Mouse (Mus musculus) heart, postnatal 0 days (tissue): ENCODE data around the gene Cct5. TPM values are rescaled to one million over a fixed set of nuclear protein-coding genes. Genes with fewer than 3 reads are reported as not detected.

Source experiments
- ATAC-seq: fragments of 200-750 bp; cut with Nextera tagmentation; 2 replicates; pipeline ENCODE4 v1.8.0; 2017; ENCODE audit warnings: low read depth, moderate number of reproducible peaks, moderate library complexity; ENCODE audit not compliant: insufficient read depth
- DNase-seq: peaks from one replicate; pipeline ENCODE4 v3.0.0-alpha.2; 2016; ENCODE audit warnings: low spot score
- H3K27ac ChIP-seq: fragments of 300-500 bp; sonication (generic); 2 replicates; pipeline ENCODE4 v1.5.1; 2014; ENCODE audit warnings: low read depth, mild to moderate bottlenecking
- H3K27me3 ChIP-seq: fragments of 300-500 bp; sonication (generic); 2 replicates; pipeline ENCODE4 v1.6.1; 2014; ENCODE audit warnings: low read length, mixed read lengths; ENCODE audit not compliant: control insufficient read depth, insufficient read depth
- H3K36me3 ChIP-seq: fragments of 300-500 bp; sonication (generic); replicated peaks from 2 replicates; pipeline ENCODE4 v1.6.1; 2014; ENCODE audit warnings: low read length, mixed read lengths; ENCODE audit not compliant: control insufficient read depth, insufficient read depth
- H3K4me1 ChIP-seq: fragments of 300-500 bp; sonication (generic); 2 replicates; pipeline ENCODE4 v1.6.1; 2014; ENCODE audit warnings: antibody characterized with exemption; ENCODE audit not compliant: control insufficient read depth, insufficient read depth
- H3K4me2 ChIP-seq: fragments of 300-500 bp; sonication (generic); 2 replicates; pipeline ENCODE4 v1.6.1; 2014; ENCODE audit warnings: low read depth, mild to moderate bottlenecking, low read length, moderate library complexity
- H3K4me3 ChIP-seq: fragments of 300-500 bp; sonication (generic); 2 replicates; pipeline ENCODE4 v1.5.1; 2014; ENCODE audit warnings: low read depth, low read length
- H3K9ac ChIP-seq: fragments of 300-500 bp; sonication (generic); replicated peaks from 2 replicates; pipeline ENCODE4 v1.6.1; 2014; ENCODE audit warnings: low read depth, low read length, mixed read lengths
- H3K9me3 ChIP-seq: fragments of 300-500 bp; sonication (generic); replicated peaks from 2 replicates; pipeline ENCODE4 v1.6.1; 2016; ENCODE audit warnings: low read length; ENCODE audit not compliant: control insufficient read depth
- CTCF ChIP-seq: IDR thresholded peaks from 2 replicates; pipeline ENCODE4 v1.5.1; 2016; ENCODE audit warnings: antibody characterized with exemption, control low read depth, low read depth
- EP300 ChIP-seq: IDR thresholded peaks from 2 replicates; pipeline ENCODE4 v1.6.1; 2016; ENCODE audit warnings: antibody characterized with exemption, low read depth
- WGBS: fragments of 180-500 bp; shearing (Covaris S2); extraction: QIAGEN DNeasy Blood & Tissue Kit; methylation state at CpG from one replicate; pipeline ENCODE4 v1.1.7; 2014; 5-methylcytosine and 5-hydroxymethylcytosine counted together
- polyA plus RNA-seq: library from polyadenylated mRNA; unstranded; fragments of >200 nt; fragmentation: Nextera tagmentation; extraction: Ambion mirVana; gene quantifications from 2 replicates; pipeline ENCODE4 v1.2.1, GENCODE M21; 2015
- total RNA-seq: library from RNA; depleted of rRNA; stranded (reverse); fragments of >200 nt; gene quantifications from 2 replicates; pipeline ENCODE4 v1.2.3, GENCODE M21; 2014; ENCODE audit warnings: low replicate concordance

Gene Cct5
- total and polyA plus RNA-seq, 2 experiments from 2014 or later, result 215 to 243 TPM

- TF ChIP-seq CTCF (no peak), EP300 (no peak)
- Histone ChIP-seq H3K9me3 (no peaks in the 10 kb centered on the region), H3K36me3 (no peaks in the 10 kb centered on the region), H3K9ac (no peak overlapping the region), H3K27me3 (no peaks in the 10 kb centered on the region), H3K4me1 (no peaks in the 10 kb centered on the region), H3K4me2 (no peak overlapping the region), H3K4me3 (no peak overlapping the region), H3K27ac (no peak overlapping the region)
- ATAC-seq (no peak), DNase-seq (no peak)
- WGBS, result 69% methylated on average over 9 of the region's 9 CpGs
These were observed 34.5 kb upstream of the Cct5 start for GRCm38 (mm10) chr15:31636091-31636595.

GRCm38 (mm10) chr15:31634582-31634981 is 33.0 kb upstream of the Cct5 start:
- Histone ChIP-seq H3K27ac (no peak overlapping the region), H3K27me3 (no peaks in the 10 kb centered on the region), H3K36me3 (no peaks in the 10 kb centered on the region), H3K4me1 (no peaks in the 10 kb centered on the region), H3K4me2 (no peak overlapping the region), H3K4me3 (no peak overlapping the region), H3K9me3 (no peaks in the 10 kb centered on the region), H3K9ac (no peak overlapping the region)
- no peak for TF ChIP-seq CTCF
- no peak for TF ChIP-seq EP300
- DNase-seq (no peak), ATAC-seq (no peak)
- 79% methylated on average over 6 of the region's 6 CpGs for WGBS

GRCm38 (mm10) chr15:31632478-31632877 is 30.9 kb upstream of the Cct5 start:
- 62% methylated on average over 4 of the region's 4 CpGs for WGBS
- no peak for ATAC-seq
- H3K36me3 ChIP-seq, result no peaks in the 10 kb centered on the region

GRCm38 (mm10) chr15:31631396-31631858 is 29.8 kb upstream of the Cct5 start:
- Histone ChIP-seq H3K36me3 (no peaks in the 10 kb centered on the region), H3K9me3 (no peaks in the 10 kb centered on the region), H3K9ac (no peak overlapping the region), H3K4me3 (no peak overlapping the region), H3K27me3 (no peaks in the 10 kb centered on the region), H3K4me1 (no peaks in the 10 kb centered on the region), H3K27ac (no peak overlapping the region), H3K4me2 (no peak overlapping the region)
- 87% methylated on average over 12 of the region's 12 CpGs for WGBS
- ATAC-seq, result no peak
- TF ChIP-seq CTCF, result no peak
- no peak for DNase-seq

More at GRCm38 (mm10) chr15:31632478-31632877, 30.9 kb upstream of the Cct5 start:
- no peak for DNase-seq
- H3K27me3 ChIP-seq, result no peaks in the 10 kb centered on the region
- TF ChIP-seq CTCF (no peak), EP300 (no peak)
- no peak overlapping the region for H3K9ac ChIP-seq
- no peak overlapping the region for H3K4me2 ChIP-seq
- H3K27ac ChIP-seq, result no peak overlapping the region
- H3K4me3 ChIP-seq, result no peak overlapping the region
- H3K9me3 ChIP-seq, result no peaks in the 10 kb centered on the region
- no peaks in the 10 kb centered on the region for H3K4me1 ChIP-seq

- no peaks in the 10 kb centered on the region for H3K36me3 ChIP-seq
- no peak for ATAC-seq
- no peak overlapping the region for H3K27ac ChIP-seq
- H3K4me1 ChIP-seq, result no peaks in the 10 kb centered on the region
- H3K4me3 ChIP-seq, result no peak overlapping the region
- WGBS, result 86% methylated on average over 3 of the region's 3 CpGs
- H3K9ac ChIP-seq, result no peak overlapping the region
- H3K4me2 ChIP-seq, result no peak overlapping the region
- TF ChIP-seq CTCF (no peak), EP300 (no peak)
- no peaks in the 10 kb centered on the region for H3K9me3 ChIP-seq
- H3K27me3 ChIP-seq, result no peaks in the 10 kb centered on the region
- DNase-seq, result no peak
These were observed 28.0 kb upstream of the Cct5 start for GRCm38 (mm10) chr15:31629556-31629955.

GRCm38 (mm10) chr15:31628180-31628579 is 26.6 kb upstream of the Cct5 start:
- no peak overlapping the region for H3K27ac ChIP-seq
- no peaks in the 10 kb centered on the region for H3K36me3 ChIP-seq
- no peak overlapping the region for H3K4me2 ChIP-seq
- H3K4me1 ChIP-seq, result no peaks in the 10 kb centered on the region
- H3K4me3 ChIP-seq, result no peak overlapping the region
- TF ChIP-seq EP300 (no peak), CTCF (no peak)
- DNase-seq (no peak), ATAC-seq (no peak)
- H3K9ac ChIP-seq, result no peak overlapping the region
- 81% methylated on average over 10 of the region's 10 CpGs for WGBS
- H3K27me3 ChIP-seq, result no peaks in the 10 kb centered on the region
- H3K9me3 ChIP-seq, result no peaks in the 10 kb centered on the region
